ENCODE assay signal across 9 mouse cellular contexts in the genomic region with DNA sequence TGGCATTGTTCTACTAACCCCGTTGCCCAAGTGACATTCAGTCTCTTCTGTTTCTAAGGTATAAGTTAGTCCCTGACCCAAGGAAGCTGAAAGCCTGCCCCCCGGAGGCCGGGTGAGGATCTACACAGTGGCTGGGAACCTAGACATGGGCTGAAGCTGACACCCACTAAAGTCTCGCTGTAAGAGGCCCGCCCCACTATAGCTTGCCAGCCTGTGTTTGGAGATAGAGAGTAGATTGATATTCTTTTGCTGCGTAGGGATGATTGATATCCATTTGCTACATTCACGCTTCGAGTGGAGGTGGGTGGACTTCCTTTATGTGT. TPM values are rescaled to one million over a fixed set of nuclear protein-coding genes. Genes with fewer than 3 reads are reported as not detected.
DNase-seq lines count a peak whose midpoint lies in the region; ATAC-seq and TF ChIP-seq lines count a peak whose summit lies in the region.
"Had no signal": no experiment of that assay in that cellular context is flagged by ENCODE, and none has a peak within 500 bp of the region (broad histone marks: within the 10 kb centered on the region; RNA-seq: fewer than 3 reads in every experiment).

No protein-coding gene starts in this region.

- H3K4me1 ChIP-seq in embryonic facial prominence, embryonic 10.5 days: peaks cover 14% of the 10 kb centered on the region
- H3K4me1 ChIP-seq in limb, embryonic 12.5 days (replicated peaks): peaks cover 7% of the 10 kb centered on the region; the same call in 1 of the 2 replicates

- peaks cover 94% of the 10 kb centered on the region for H3K27me3 ChIP-seq in embryonic facial prominence, embryonic 10.5 days (replicated peaks; ENCODE audit: low read depth, poor library complexity, severe bottlenecking)
- H3K27me3 ChIP-seq in limb, embryonic 12.5 days: peaks cover 88% of the 10 kb centered on the region

- peak; percentile 52 for TF ChIP-seq CTCF in gastrocnemius, adult 2 months (IDR thresholded peaks at IDR 0.05)

- H3K9ac ChIP-seq in limb, embryonic 12.5 days (replicated peaks): no peak overlapping the region

- H3K36me3 ChIP-seq in embryonic facial prominence, embryonic 10.5 days (replicated peaks): no peaks in the 10 kb centered on the region
- no peaks in the 10 kb centered on the region for H3K36me3 ChIP-seq in limb, embryonic 12.5 days

- H3K4me2 ChIP-seq in limb, embryonic 12.5 days: 0 out of 2 replicates have a peak overlapping the region, but pooled peaks have one; percentile 3

- intact Hi-C loops in gastrocnemius, adult 2 months (cut with DNase I): no loop called here
- intact Hi-C loops in gastrocnemius, postnatal 36 days (cut with DNase I): no loop called here

- no peak for ATAC-seq in limb, embryonic 12.5 days (ENCODE audit: insufficient number of reproducible peaks, insufficient read depth, low FRiP score, low TSS enrichment, low read depth)
- ATAC-seq in neutrophil, adult 5-6 weeks (ENCODE audit: extremely low read depth, insufficient number of reproducible peaks, low FRiP score, poor library complexity, severe bottlenecking): peak; percentile 57; the same call in 1 of the 2 replicates

- 6% methylated on average over 8 of the region's 8 CpGs for WGBS in embryonic facial prominence, embryonic 10.5 days
- 6% methylated on average over 8 of the region's 8 CpGs for WGBS in limb, embryonic 12.5 days

- H3K4me3 ChIP-seq in gastrocnemius, adult 2 months: peak overlapping the region; percentile 62
- peak overlapping the region; percentile 35 for H3K4me3 ChIP-seq in embryonic facial prominence, embryonic 10.5 days
- no peak overlapping the region; the same call in 1 of the 2 replicates for H3K4me3 ChIP-seq in limb, embryonic 12.5 days (replicated peaks)

- DNase-seq in gastrocnemius, adult 2 months: no peak
- no peak for DNase-seq in gastrocnemius, postnatal 36 days
- peak; percentile 52 to 56 for DNase-seq in B cell, adult 2 months
- DNase-seq in embryonic facial prominence, embryonic 10.5 days (ENCODE audit: low spot score): peak; percentile 44
- no peak for DNase-seq in cerebellum, adult 18-20 months
- DNase-seq in right cerebral cortex, adult 18-20 months: no peak

- H3K9me3 ChIP-seq in embryonic facial prominence, embryonic 10.5 days: no peaks in the 10 kb centered on the region
- no peaks in the 10 kb centered on the region for H3K9me3 ChIP-seq in limb, embryonic 12.5 days

- H3K27ac ChIP-seq in gastrocnemius, adult 2 months: no peak overlapping the region
- H3K27ac ChIP-seq in embryonic facial prominence, embryonic 10.5 days (replicated peaks): no peak overlapping the region
- no peak overlapping the region for H3K27ac ChIP-seq in limb, embryonic 12.5 days

RNA-seq across cellular contexts. Expression of a gene that starts 1.8 kb away (rescaled TPM):
- total RNA-seq in gastrocnemius, adult 2 months (2021): not detected
- not detected for total RNA-seq in gastrocnemius, postnatal 36 days (2021)
- 0.05 TPM in 1 of 2 replicates, not detected in the other for polyA plus RNA-seq in embryonic facial prominence, embryonic 10.5 days (2016; fragmentation: Nextera tagmentation; extraction: Ambion mirVana)
- polyA plus RNA-seq in limb, embryonic 12.5 days (2016; fragmentation: Nextera tagmentation; extraction: Ambion mirVana): not detected in 2 replicates
- total RNA-seq in neutrophil, adult 5-6 weeks (2017): not detected in 2 replicates
- total RNA-seq: heart, postnatal 14 days had no signal

Comparison
In these comparisons a context has a peak if more than half of its experiments do, and no peak if none do; other contexts are left out.
1. DNase-seq: peak in B cell, adult 2 months (2 of 2) and embryonic facial prominence, embryonic 10.5 days (single experiment); none in gastrocnemius, adult 2 months (single experiment), gastrocnemius, postnatal 36 days (0 of 2), cerebellum, adult 18-20 months (0 of 2) and right cerebral cortex, adult 18-20 months (single experiment).